Mouse (Mus musculus) kidney, embryonic 14.5 days (tissue): ENCODE data around the gene Gprc5d. TPM values are rescaled to one million over a fixed set of nuclear protein-coding genes. Genes with fewer than 3 reads are reported as not detected.
A peak's percentile ranks its signal among the peaks of the same experiment; 100 is the strongest.

ENCODE experiments used
- ATAC-seq: fragments of 200-750 bp; cut with Nextera tagmentation; 2 replicates; pipeline ENCODE4 v1.8.0; 2017; ENCODE audit warnings: moderate number of reproducible peaks, mild to moderate bottlenecking, moderate TSS enrichment, moderate library complexity; ENCODE audit not compliant: low FRiP score, low TSS enrichment
- H3K27ac ChIP-seq: fragments of 300-500 bp; sonication (generic); 2 replicates; pipeline ENCODE4 v1.5.1; 2014; ENCODE audit warnings: low read depth, mild to moderate bottlenecking, low read length, moderate library complexity, mixed read lengths
- H3K27me3 ChIP-seq: fragments of 300-500 bp; sonication (generic); 2 replicates; pipeline ENCODE4 v1.6.1; 2014; ENCODE audit warnings: mild to moderate bottlenecking, low read length; ENCODE audit not compliant: control insufficient read depth, insufficient read depth
- H3K36me3 ChIP-seq: fragments of 300-500 bp; sonication (generic); 2 replicates; pipeline ENCODE4 v1.6.1; 2014; ENCODE audit warnings: low read length, mixed read lengths; ENCODE audit not compliant: control insufficient read depth, insufficient read depth
- H3K4me1 ChIP-seq: fragments of 300-500 bp; sonication (generic); 2 replicates; pipeline ENCODE4 v1.6.1; 2014; ENCODE audit warnings: low read length, mixed read lengths; ENCODE audit not compliant: control insufficient read depth, insufficient read depth
- H3K4me2 ChIP-seq: fragments of 300-500 bp; sonication (generic); replicated peaks from 2 replicates; pipeline ENCODE4 v1.6.1; 2014; ENCODE audit warnings: low read depth, mild to moderate bottlenecking, low read length
- H3K4me3 ChIP-seq: fragments of 300-500 bp; sonication (generic); 2 replicates; pipeline ENCODE4 v1.5.1; 2014; ENCODE audit warnings: mild to moderate bottlenecking, low read length
- H3K9ac ChIP-seq: fragments of 300-500 bp; sonication (generic); 2 replicates; pipeline ENCODE4 v1.6.1; 2014; ENCODE audit warnings: low read depth, mild to moderate bottlenecking, low read length, moderate library complexity
- H3K9me3 ChIP-seq: fragments of 300-500 bp; sonication (generic); 2 replicates; pipeline ENCODE4 v1.6.1; 2016; ENCODE audit warnings: low read length; ENCODE audit not compliant: control insufficient read depth
- WGBS: fragments of 180-500 bp; shearing (Covaris S2); extraction: QIAGEN DNeasy Blood & Tissue Kit; methylation state at CpG from one replicate; pipeline ENCODE4 v1.1.7; 2014; 5-methylcytosine and 5-hydroxymethylcytosine counted together
- polyA plus RNA-seq: library from polyadenylated mRNA; unstranded; fragments of >200 nt; fragmentation: Nextera tagmentation; extraction: Ambion mirVana; gene quantifications from 2 replicates; pipeline ENCODE4 v1.2.1, GENCODE M21; 2014

Gprc5d gene
- polyA plus RNA-seq, 1 experiment from 2014 or later = not detected

- Histone ChIP-seq H3K36me3 (no peaks in the 10 kb centered on the region), H3K9ac (no peak overlapping the region), H3K9me3 (no peaks in the 10 kb centered on the region), H3K4me3 (no peak overlapping the region), H3K4me2 (no peak overlapping the region), H3K27me3 (no peaks in the 10 kb centered on the region), H3K27ac (no peak overlapping the region), H3K4me1 (peaks cover 17% of the 10 kb centered on the region)
- no peak for ATAC-seq
- WGBS = 44% methylated on average over 16 of the region's 16 CpGs
These were observed 23.5 kb upstream of the Gprc5d start for GRCm38 (mm10) chr6:135141451-135142147.

GRCm38 (mm10) chr6:135138746-135139145, 20.7 kb upstream of the Gprc5d start:
- Histone ChIP-seq H3K4me3 (no peak overlapping the region), H3K4me1 (peaks cover 21% of the 10 kb centered on the region), H3K9ac (no peak overlapping the region), H3K36me3 (no peaks in the 10 kb centered on the region), H3K27ac (0 out of 2 replicates have a peak overlapping the region, but pooled peaks have one; percentile 42), H3K27me3 (no peaks in the 10 kb centered on the region), H3K4me2 (peak overlapping the region; percentile 15; the same call in 1 of the 2 replicates), H3K9me3 (no peaks in the 10 kb centered on the region)
- 23% methylated on average over 14 of the region's 14 CpGs for WGBS
- ATAC-seq = no peak

DNA sequence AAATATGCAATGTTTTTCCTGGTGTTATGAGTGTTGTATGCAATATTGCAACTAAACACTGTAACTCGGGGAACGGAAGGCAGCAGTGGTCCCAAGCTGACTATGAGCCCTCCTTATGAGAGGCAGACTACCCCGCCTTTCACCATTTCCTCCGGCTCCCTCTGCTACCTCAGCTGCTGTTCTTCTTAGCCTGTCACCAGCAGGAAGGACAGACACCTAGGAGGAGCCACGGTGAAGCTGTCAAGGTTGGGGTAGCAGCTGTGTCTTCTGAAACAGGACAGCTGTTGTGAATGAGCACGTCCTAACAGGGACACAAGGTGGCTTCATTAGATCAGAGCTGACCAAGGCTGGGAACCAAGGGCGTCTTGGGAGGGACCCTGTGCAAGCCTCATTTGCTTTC, 20.1 kb upstream of the Gprc5d start:
- Histone ChIP-seq H3K4me3 (no peak overlapping the region), H3K27me3 (no peaks in the 10 kb centered on the region), H3K9ac (no peak overlapping the region), H3K27ac (0 out of 2 replicates have a peak overlapping the region, but pooled peaks have one; percentile 42), H3K4me2 (peak overlapping the region; percentile 15; the same call in 1 of the 2 replicates), H3K9me3 (no peaks in the 10 kb centered on the region), H3K4me1 (peaks cover 21% of the 10 kb centered on the region), H3K36me3 (no peaks in the 10 kb centered on the region)
- 31% methylated on average over 7 of the region's 7 CpGs for WGBS
- ATAC-seq = peak; percentile 56; the same call in 1 of the 2 replicates

DNA sequence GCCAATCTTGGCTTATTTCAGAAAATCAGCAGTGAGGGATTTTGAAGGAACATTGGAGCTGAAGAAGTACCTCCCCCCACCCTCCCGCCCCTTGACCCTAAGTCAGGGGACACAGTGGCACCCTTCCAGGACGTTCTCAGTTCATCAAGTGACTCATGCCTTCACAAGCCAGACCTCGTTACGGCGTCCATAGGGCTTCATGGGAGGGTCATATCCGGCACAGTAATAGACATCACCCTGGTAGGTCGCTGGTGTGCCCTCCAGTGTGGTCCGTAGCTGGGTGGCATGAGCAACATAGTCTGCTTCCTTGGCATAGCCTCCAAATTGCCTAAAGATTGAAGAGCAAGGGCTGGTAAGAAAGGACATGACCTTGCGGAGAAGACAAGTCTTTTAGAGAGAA, 19.7 kb upstream of the Gprc5d start:
- 74% methylated on average over 9 of the region's 9 CpGs for WGBS
- no peaks in the 10 kb centered on the region for H3K27me3 ChIP-seq
- ATAC-seq = no peak
- no peak overlapping the region for H3K27ac ChIP-seq
- peaks cover 21% of the 10 kb centered on the region for H3K4me1 ChIP-seq
- H3K4me2 ChIP-seq = no peak overlapping the region
- H3K4me3 ChIP-seq = no peak overlapping the region
- no peak overlapping the region for H3K9ac ChIP-seq
- H3K9me3 ChIP-seq = no peaks in the 10 kb centered on the region
- no peaks in the 10 kb centered on the region for H3K36me3 ChIP-seq

DNA sequence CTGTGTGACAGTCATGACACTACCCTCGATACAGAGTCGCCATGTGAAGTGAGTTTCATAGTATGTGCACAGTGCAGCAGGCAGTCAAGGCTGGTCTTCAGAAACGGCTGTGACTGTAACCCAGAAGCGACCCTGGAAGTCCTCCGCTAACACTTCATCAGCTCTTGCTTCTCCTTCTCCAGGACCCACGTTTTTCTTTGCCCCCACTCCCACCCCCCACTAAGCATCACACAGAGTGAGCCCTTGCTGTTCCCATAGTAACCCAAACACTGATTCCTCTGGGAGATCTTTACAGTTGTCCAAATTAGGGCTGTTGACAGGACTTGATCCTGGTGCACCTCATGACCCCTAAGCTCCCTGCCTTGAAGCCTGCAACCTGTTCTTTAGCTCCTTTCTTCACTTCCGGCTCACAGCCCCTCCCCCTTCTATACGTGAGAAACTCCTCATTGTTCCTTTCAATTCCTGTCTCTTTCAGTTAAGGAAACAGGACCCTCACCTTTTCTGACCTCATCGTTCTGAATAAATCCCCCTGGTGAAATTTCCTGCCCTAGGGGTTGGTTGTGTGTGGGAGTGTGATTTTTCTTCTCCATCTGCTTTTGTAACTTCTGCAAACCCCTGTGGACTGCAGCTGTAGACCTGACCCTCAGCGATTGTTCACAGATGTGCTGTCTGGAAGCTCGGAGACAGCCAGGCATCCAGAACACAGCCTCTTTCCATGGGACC, 18.5 kb upstream of the Gprc5d start:
- Histone ChIP-seq H3K36me3 (no peaks in the 10 kb centered on the region), H3K27ac (no peak overlapping the region), H3K4me2 (no peak overlapping the region), H3K4me1 (peaks cover 21% of the 10 kb centered on the region), H3K27me3 (no peaks in the 10 kb centered on the region), H3K4me3 (no peak overlapping the region), H3K9ac (no peak overlapping the region), H3K9me3 (no peaks in the 10 kb centered on the region)
- WGBS = 25% methylated on average over 11 of the region's 11 CpGs
- peak; percentile 53; the same call in 1 of the 2 replicates for ATAC-seq

DNA sequence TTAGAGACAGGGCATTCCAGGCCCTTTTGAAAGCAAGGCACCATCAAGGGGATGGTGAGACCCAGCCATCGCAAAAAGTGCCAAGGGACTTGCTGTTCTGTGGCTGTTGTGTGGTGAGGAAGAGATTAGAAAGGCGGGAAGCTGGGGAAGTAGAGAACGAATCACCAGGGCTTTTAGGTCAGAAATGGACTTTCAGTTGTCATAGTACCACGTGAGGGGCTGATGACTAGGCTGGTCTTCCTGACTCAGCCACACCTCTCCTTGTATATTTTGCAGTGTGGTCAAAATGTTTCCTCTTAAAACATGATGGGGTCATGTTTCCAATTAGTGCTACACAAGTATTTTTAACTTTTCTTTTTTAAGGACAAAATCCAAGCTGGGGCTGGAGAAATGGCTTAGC, 17.7 kb upstream of the Gprc5d start:
- Histone ChIP-seq H3K27ac (no peak overlapping the region), H3K27me3 (no peaks in the 10 kb centered on the region), H3K4me3 (no peak overlapping the region), H3K36me3 (no peaks in the 10 kb centered on the region), H3K9ac (no peak overlapping the region), H3K9me3 (no peaks in the 10 kb centered on the region), H3K4me1 (peaks cover 21% of the 10 kb centered on the region), H3K4me2 (no peak overlapping the region)
- ATAC-seq = no peak
- WGBS = 78% methylated on average over 4 of the region's 4 CpGs

DNA sequence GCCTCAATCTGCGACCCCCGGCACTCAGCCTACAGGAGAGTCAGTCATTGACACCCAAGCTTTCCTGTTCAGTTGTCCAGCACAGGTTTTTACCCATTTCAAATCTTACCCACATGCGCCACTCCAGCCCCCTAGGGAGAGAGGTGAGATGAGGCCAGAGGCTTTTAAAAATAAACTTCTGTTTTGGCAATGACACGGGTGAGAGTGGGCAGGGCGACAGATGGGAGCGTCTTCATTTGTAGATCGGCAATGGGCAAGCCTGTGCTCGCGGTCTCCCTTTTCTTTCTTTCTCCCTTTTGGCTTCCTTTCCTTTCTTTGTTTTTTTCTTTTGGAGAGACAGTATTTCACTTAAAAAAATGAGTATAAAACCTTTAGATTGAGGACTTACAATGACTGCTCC, 15.4 kb upstream of the Gprc5d start:
- Histone ChIP-seq H3K9ac (no peak overlapping the region), H3K27ac (no peak overlapping the region), H3K4me3 (no peak overlapping the region), H3K4me2 (no peak overlapping the region), H3K36me3 (no peaks in the 10 kb centered on the region), H3K27me3 (no peaks in the 10 kb centered on the region), H3K9me3 (no peaks in the 10 kb centered on the region), H3K4me1 (peaks cover 13% of the 10 kb centered on the region)
- no peak for ATAC-seq
- WGBS = 94% methylated on average over 9 of the region's 9 CpGs

DNA sequence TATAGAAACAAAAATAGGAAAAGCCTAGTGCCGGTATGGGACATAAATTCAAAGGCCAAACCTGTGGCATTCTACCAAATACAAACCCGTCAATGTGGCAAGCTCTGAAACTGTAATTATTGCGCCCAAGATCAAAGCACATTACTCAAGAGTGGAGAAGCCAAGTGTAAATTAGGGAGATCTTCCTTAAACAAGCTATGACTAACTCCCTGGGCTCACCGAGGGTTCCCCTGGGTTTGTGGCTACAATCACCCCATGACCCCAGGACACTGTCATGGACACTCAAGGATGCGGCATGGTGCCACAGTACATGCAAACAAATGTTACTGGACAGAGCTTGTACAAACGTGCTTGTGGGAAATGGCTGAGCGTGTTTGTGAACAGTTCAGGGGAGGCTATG, 15.0 kb upstream of the Gprc5d start:
- WGBS = 83% methylated on average over 7 of the region's 7 CpGs
- Histone ChIP-seq H3K4me2 (no peak overlapping the region), H3K9ac (no peak overlapping the region), H3K4me3 (no peak overlapping the region), H3K27me3 (no peaks in the 10 kb centered on the region), H3K27ac (no peak overlapping the region), H3K4me1 (peaks cover 9% of the 10 kb centered on the region), H3K36me3 (no peaks in the 10 kb centered on the region), H3K9me3 (no peaks in the 10 kb centered on the region)
- ATAC-seq = no peak

DNA sequence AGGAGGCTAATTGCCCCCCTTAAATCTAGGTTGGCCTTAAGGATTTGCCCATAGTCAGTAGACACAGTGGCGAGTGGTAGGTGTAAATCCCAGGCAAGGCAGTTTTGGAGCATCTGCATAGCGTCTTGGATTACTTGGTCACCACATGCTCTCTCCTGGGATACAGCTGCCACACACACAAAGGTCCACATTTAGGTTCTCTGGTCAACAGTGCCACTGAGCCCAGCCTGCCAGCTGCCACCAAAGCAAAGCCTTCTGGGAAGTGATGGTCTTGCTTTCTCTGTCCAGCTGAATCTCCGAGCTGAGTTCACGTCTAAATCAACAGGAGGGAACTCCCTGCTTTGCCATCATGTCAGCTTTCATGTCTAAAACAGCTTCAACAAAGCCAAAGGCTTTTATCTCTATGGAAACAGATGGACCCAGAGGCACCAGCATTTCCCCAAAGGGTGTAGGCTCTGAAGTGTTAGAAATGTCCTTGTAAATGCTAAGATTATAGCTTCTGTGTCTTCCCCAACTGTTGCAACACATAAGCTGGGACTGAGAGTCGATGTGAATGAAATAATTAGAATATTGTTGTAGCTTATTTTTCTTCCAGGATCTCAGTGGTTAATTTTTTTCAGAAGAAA, 6.8 kb upstream of the Gprc5d start:
- Histone ChIP-seq H3K4me2 (no peak overlapping the region), H3K36me3 (no peaks in the 10 kb centered on the region), H3K4me1 (no peaks in the 10 kb centered on the region), H3K4me3 (no peak overlapping the region), H3K9me3 (no peaks in the 10 kb centered on the region), H3K27me3 (no peaks in the 10 kb centered on the region), H3K27ac (no peak overlapping the region), H3K9ac (no peak overlapping the region)
- no peak for ATAC-seq
- 58% methylated on average over 5 of the region's 5 CpGs for WGBS
